Mouse (Mus musculus) intestine, embryonic 16.5 days (tissue): ENCODE results near the gene Ammecr1. TPM values are rescaled to one million over a fixed set of nuclear protein-coding genes. Genes with fewer than 3 reads are reported as not detected.

Source experiments
- ATAC-seq: fragments of 200-750 bp; cut with Nextera tagmentation; 2 replicates; pipeline ENCODE4 v1.8.0; 2017; ENCODE audit warnings: moderate TSS enrichment, moderate library complexity
- H3K27ac ChIP-seq: fragments of 300-500 bp; sonication (generic); 2 replicates; pipeline ENCODE4 v1.5.1; 2014; ENCODE audit warnings: mild to moderate bottlenecking, low read length
- H3K27me3 ChIP-seq: fragments of 300-500 bp; sonication (generic); replicated peaks from 2 replicates; pipeline ENCODE4 v1.6.1; 2014; ENCODE audit warnings: low read length, control low read depth, mixed read lengths; ENCODE audit not compliant: control insufficient read depth, insufficient read depth
- H3K36me3 ChIP-seq: fragments of 300-500 bp; sonication (generic); 2 replicates; pipeline ENCODE4 v1.6.1; 2014; ENCODE audit warnings: low read length, control low read depth; ENCODE audit not compliant: control insufficient read depth, insufficient read depth
- H3K4me1 ChIP-seq: fragments of 300-500 bp; sonication (generic); 2 replicates; pipeline ENCODE4 v1.6.1; 2014; ENCODE audit warnings: low read length, control low read depth, mixed read lengths; ENCODE audit not compliant: control insufficient read depth, insufficient read depth
- H3K4me2 ChIP-seq: fragments of 300-500 bp; sonication (generic); 2 replicates; pipeline ENCODE4 v1.6.1; 2014; ENCODE audit warnings: low read depth, low read length, control low read depth
- H3K4me3 ChIP-seq: fragments of 300-500 bp; sonication (generic); 2 replicates; pipeline ENCODE4 v1.5.1; 2014; ENCODE audit warnings: mild to moderate bottlenecking, low read length
- H3K9ac ChIP-seq: fragments of 300-500 bp; sonication (generic); 2 replicates; pipeline ENCODE4 v1.6.1; 2014; ENCODE audit warnings: low read depth, low read length
- H3K9me3 ChIP-seq: fragments of 300-500 bp; sonication (generic); 2 replicates; pipeline ENCODE4 v1.6.1; 2016; ENCODE audit warnings: low read length, control low read depth; ENCODE audit not compliant: control insufficient read depth
- WGBS: fragments of 180-500 bp; shearing (Covaris S2); extraction: QIAGEN DNeasy Blood & Tissue Kit; methylation state at CpG from one replicate; pipeline ENCODE4 v1.1.7; 2014; 5-methylcytosine and 5-hydroxymethylcytosine counted together
- polyA plus RNA-seq: library from polyadenylated mRNA; unstranded; fragments of >200 nt; fragmentation: Nextera tagmentation; extraction: Ambion mirVana; gene quantifications from 2 replicates; pipeline ENCODE4 v1.2.1, GENCODE M21; 2015

Gene Ammecr1
- polyA plus RNA-seq, 1 experiment from 2014 or later, result 5.8 TPM

GRCm38 (mm10) chrX:142895316-142895715 lies 71.2 kb downstream of the Ammecr1 start:
- Histone ChIP-seq H3K9me3 (no peaks in the 10 kb centered on the region), H3K27me3 (no peaks in the 10 kb centered on the region), H3K4me1 (no peaks in the 10 kb centered on the region), H3K4me3 (no peak overlapping the region), H3K9ac (no peak overlapping the region), H3K4me2 (no peak overlapping the region), H3K36me3 (no peaks in the 10 kb centered on the region), H3K27ac (no peak overlapping the region)
- ATAC-seq, result no peak
- WGBS, result 75% methylated on average over 2 of the region's 2 CpGs

- Histone ChIP-seq H3K9ac (no peak overlapping the region), H3K9me3 (no peaks in the 10 kb centered on the region), H3K4me2 (no peak overlapping the region), H3K4me1 (no peaks in the 10 kb centered on the region), H3K27me3 (no peaks in the 10 kb centered on the region), H3K36me3 (no peaks in the 10 kb centered on the region), H3K27ac (no peak overlapping the region), H3K4me3 (no peak overlapping the region)
- WGBS, result 88% methylated on average over 7 of the region's 7 CpGs
- ATAC-seq, result no peak
Observed at GRCm38 (mm10) chrX:142885962-142886361, 80.6 kb downstream of the Ammecr1 start.

GRCm38 (mm10) chrX:142883593-142883992 lies 82.9 kb downstream of the Ammecr1 start:
- H3K27ac ChIP-seq, result no peak overlapping the region
- WGBS, result 82% methylated on average over 4 of the region's 4 CpGs
- H3K9me3 ChIP-seq, result no peaks in the 10 kb centered on the region
- H3K27me3 ChIP-seq, result no peaks in the 10 kb centered on the region
- H3K4me3 ChIP-seq, result no peak overlapping the region
- no peak overlapping the region for H3K4me2 ChIP-seq
- no peak for ATAC-seq
- H3K36me3 ChIP-seq, result no peaks in the 10 kb centered on the region
- no peak overlapping the region for H3K9ac ChIP-seq
- no peaks in the 10 kb centered on the region for H3K4me1 ChIP-seq

GRCm38 (mm10) chrX:142882255-142882654 lies 84.3 kb downstream of the Ammecr1 start:
- no peaks in the 10 kb centered on the region for H3K4me1 ChIP-seq
- ATAC-seq, result no peak
- no peak overlapping the region for H3K9ac ChIP-seq
- H3K4me2 ChIP-seq, result no peak overlapping the region
- no peaks in the 10 kb centered on the region for H3K36me3 ChIP-seq
- H3K27me3 ChIP-seq, result no peaks in the 10 kb centered on the region
- H3K4me3 ChIP-seq, result no peak overlapping the region
- no peak overlapping the region for H3K27ac ChIP-seq
- no peaks in the 10 kb centered on the region for H3K9me3 ChIP-seq
- 88% methylated on average over 5 of the region's 5 CpGs for WGBS

- ATAC-seq, result no peak
- 82% methylated on average over 2 of the region's 2 CpGs for WGBS
Observed at GRCm38 (mm10) chrX:142869844-142870243, 96.7 kb downstream of the Ammecr1 start.

GRCm38 (mm10) chrX:142848032-142848431 lies 118.5 kb downstream of the Ammecr1 start:
- WGBS, result 87% methylated on average over 9 of the region's 9 CpGs

More at GRCm38 (mm10) chrX:142869844-142870243, 96.7 kb downstream of the Ammecr1 start:
- Histone ChIP-seq H3K27ac (no peak overlapping the region), H3K4me1 (no peaks in the 10 kb centered on the region), H3K9ac (no peak overlapping the region), H3K4me2 (no peak overlapping the region), H3K9me3 (no peaks in the 10 kb centered on the region), H3K27me3 (no peaks in the 10 kb centered on the region), H3K36me3 (no peaks in the 10 kb centered on the region), H3K4me3 (no peak overlapping the region)

GRCm38 (mm10) chrX:142846266-142846665 lies 120.3 kb downstream of the Ammecr1 start:
- H3K9ac ChIP-seq, result no peak overlapping the region
- H3K4me3 ChIP-seq, result no peak overlapping the region
- H3K4me2 ChIP-seq, result no peak overlapping the region
- 80% methylated on average over 6 of the region's 6 CpGs for WGBS
- H3K4me1 ChIP-seq, result no peaks in the 10 kb centered on the region
- ATAC-seq, result no peak
- H3K27ac ChIP-seq, result no peak overlapping the region
- no peaks in the 10 kb centered on the region for H3K36me3 ChIP-seq
- H3K9me3 ChIP-seq, result no peaks in the 10 kb centered on the region
- no peaks in the 10 kb centered on the region for H3K27me3 ChIP-seq

More at GRCm38 (mm10) chrX:142848032-142848431, 118.5 kb downstream of the Ammecr1 start:
- Histone ChIP-seq H3K36me3 (no peaks in the 10 kb centered on the region), H3K9ac (no peak overlapping the region), H3K9me3 (no peaks in the 10 kb centered on the region), H3K4me3 (no peak overlapping the region), H3K4me1 (no peaks in the 10 kb centered on the region), H3K27me3 (no peaks in the 10 kb centered on the region), H3K27ac (no peak overlapping the region), H3K4me2 (no peak overlapping the region)
- ATAC-seq, result no peak

GRCm38 (mm10) chrX:142841916-142842315 lies 124.6 kb downstream of the Ammecr1 start:
- Histone ChIP-seq H3K4me1 (no peaks in the 10 kb centered on the region), H3K9ac (no peak overlapping the region), H3K4me2 (no peak overlapping the region), H3K27ac (no peak overlapping the region), H3K36me3 (no peaks in the 10 kb centered on the region), H3K27me3 (no peaks in the 10 kb centered on the region), H3K4me3 (no peak overlapping the region), H3K9me3 (no peaks in the 10 kb centered on the region)
- WGBS, result 83% methylated on average over 4 of the region's 4 CpGs
- no peak for ATAC-seq

GRCm38 (mm10) chrX:142839411-142839810 lies 127.1 kb downstream of the Ammecr1 start:
- H3K4me1 ChIP-seq, result no peaks in the 10 kb centered on the region
- H3K27me3 ChIP-seq, result no peaks in the 10 kb centered on the region
- H3K9me3 ChIP-seq, result no peaks in the 10 kb centered on the region
- no peaks in the 10 kb centered on the region for H3K36me3 ChIP-seq
- ATAC-seq, result no peak
- no peak overlapping the region for H3K4me2 ChIP-seq
- 91% methylated on average over 7 of the region's 7 CpGs for WGBS
- H3K27ac ChIP-seq, result no peak overlapping the region
- H3K4me3 ChIP-seq, result no peak overlapping the region
- no peak overlapping the region for H3K9ac ChIP-seq

- Histone ChIP-seq H3K36me3 (no peaks in the 10 kb centered on the region), H3K27ac (no peak overlapping the region), H3K4me2 (no peak overlapping the region), H3K4me1 (no peaks in the 10 kb centered on the region), H3K9ac (no peak overlapping the region), H3K27me3 (no peaks in the 10 kb centered on the region), H3K4me3 (no peak overlapping the region), H3K9me3 (no peaks in the 10 kb centered on the region)
- 83% methylated on average over 2 of the region's 2 CpGs for WGBS
- ATAC-seq, result no peak
Observed at GRCm38 (mm10) chrX:142838841-142839240, 127.7 kb downstream of the Ammecr1 start.
